Comparison of ENCODE assay signal across 9 mouse cellular contexts in genomic region chr12:118847381-118847780, GRCm38 (mm10). TPM values are rescaled to one million over a fixed set of nuclear protein-coding genes. Genes with fewer than 3 reads are reported as not detected.
A peak's percentile ranks its signal among the peaks of the same experiment; 100 is the strongest.
DNase-seq lines count a peak whose midpoint lies in the region; ATAC-seq and TF ChIP-seq lines count a peak whose summit lies in the region.
"Had no signal": no experiment of that assay in that cellular context is flagged by ENCODE, and none has a peak within 500 bp of the region (broad histone marks: within the 10 kb centered on the region; RNA-seq: fewer than 3 reads in every experiment).

No protein-coding gene starts in this region.

- H3K27me3 ChIP-seq in lung, postnatal 0 days (replicated peaks; ENCODE audit: insufficient read depth, low read length) = peaks cover 75% of the 10 kb centered on the region
- H3K27me3 ChIP-seq in forebrain, embryonic 13.5 days = peaks cover 70% of the 10 kb centered on the region
- peaks cover 91% of the 10 kb centered on the region for H3K27me3 ChIP-seq in liver, embryonic 12.5 days (replicated peaks)
- H3K27me3 ChIP-seq in stomach, embryonic 15.5 days (replicated peaks) = peaks cover 81% of the 10 kb centered on the region

- peaks cover 3% of the 10 kb centered on the region; the same call in 1 of the 2 replicates for H3K4me1 ChIP-seq in lung, postnatal 0 days (ENCODE audit: insufficient read depth, low read depth, low read length)
- H3K4me1 ChIP-seq in forebrain, embryonic 13.5 days = peaks cover 45% of the 10 kb centered on the region
- peaks cover 11% of the 10 kb centered on the region; the same call in 1 of the 2 replicates for H3K4me1 ChIP-seq in liver, embryonic 12.5 days
- H3K4me1 ChIP-seq in stomach, embryonic 15.5 days = peaks cover 29% of the 10 kb centered on the region

- H3K9ac ChIP-seq in lung, postnatal 0 days (replicated peaks; ENCODE audit: low read depth) = no peak overlapping the region
- peak overlapping the region; percentile 82 for H3K9ac ChIP-seq in forebrain, embryonic 13.5 days
- H3K9ac ChIP-seq in liver, embryonic 12.5 days = no peak overlapping the region
- H3K9ac ChIP-seq in stomach, embryonic 15.5 days = no peak overlapping the region

- TF ChIP-seq CTCF in lung, postnatal 0 days (IDR thresholded peaks at IDR 0.05) = no peak

- H3K9me3 ChIP-seq in lung, postnatal 0 days (ENCODE audit: low read length) = no peaks in the 10 kb centered on the region
- no peaks in the 10 kb centered on the region for H3K9me3 ChIP-seq in forebrain, embryonic 13.5 days (replicated peaks)
- no peaks in the 10 kb centered on the region for H3K9me3 ChIP-seq in liver, embryonic 12.5 days (replicated peaks)
- H3K9me3 ChIP-seq in stomach, embryonic 15.5 days = no peaks in the 10 kb centered on the region

- H3K4me2 ChIP-seq in lung, postnatal 0 days (replicated peaks; ENCODE audit: low read depth, low read length) = peak overlapping the region; percentile 90
- H3K4me2 ChIP-seq in forebrain, embryonic 13.5 days = peak overlapping the region; percentile 73
- peak overlapping the region; percentile 68 for H3K4me2 ChIP-seq in liver, embryonic 12.5 days
- H3K4me2 ChIP-seq in stomach, embryonic 15.5 days = peak overlapping the region; percentile 64

- 0% methylated on average over 17 of the region's 17 CpGs for WGBS in lung, postnatal 0 days
- WGBS in forebrain, embryonic 13.5 days = under 1% methylated on average over 17 of the region's 17 CpGs
- 1% methylated on average over 17 of the region's 17 CpGs for WGBS in liver, embryonic 12.5 days (ENCODE audit: insufficient replicate concordance)
- WGBS in stomach, embryonic 15.5 days = 1% methylated on average over 17 of the region's 17 CpGs

- H3K4me3 ChIP-seq in lung, postnatal 0 days (ENCODE audit: low read depth, low read length) = peak overlapping the region; percentile 50
- H3K4me3 ChIP-seq in forebrain, embryonic 13.5 days = peak overlapping the region; percentile 58
- H3K4me3 ChIP-seq in liver, embryonic 12.5 days = peak overlapping the region; percentile 45; the same call in 1 of the 2 replicates
- H3K4me3 ChIP-seq in stomach, embryonic 15.5 days (replicated peaks) = peak overlapping the region; percentile 41

- no peak for ATAC-seq in lung, postnatal 0 days
- ATAC-seq in forebrain, embryonic 13.5 days = no peak
- peak; percentile 11; the same call in 1 of the 2 replicates for ATAC-seq in liver, embryonic 12.5 days
- no peak for ATAC-seq in stomach, embryonic 15.5 days (ENCODE audit: insufficient read depth, low FRiP score, low read depth)

- H3K36me3 ChIP-seq in lung, postnatal 0 days (ENCODE audit: insufficient read depth, low read length) = no peaks in the 10 kb centered on the region
- no peaks in the 10 kb centered on the region for H3K36me3 ChIP-seq in forebrain, embryonic 13.5 days (ENCODE audit: poor library complexity, severe bottlenecking)
- H3K36me3 ChIP-seq in liver, embryonic 12.5 days = no peaks in the 10 kb centered on the region
- H3K36me3 ChIP-seq in stomach, embryonic 15.5 days = no peaks in the 10 kb centered on the region

- H3K27ac ChIP-seq in lung, postnatal 0 days (ENCODE audit: low read length) = no peak overlapping the region
- H3K27ac ChIP-seq in forebrain, embryonic 13.5 days = peak overlapping the region; percentile 87
- H3K27ac ChIP-seq in liver, embryonic 12.5 days = no peak overlapping the region
- no peak overlapping the region for H3K27ac ChIP-seq in stomach, embryonic 15.5 days

- no peak for TF ChIP-seq EP300 in lung, postnatal 0 days (IDR thresholded peaks at IDR 0.05)

- no peak for DNase-seq in lung, postnatal 0 days (ENCODE audit: low spot score)
- DNase-seq in lung, postnatal 36 days = no peak
- DNase-seq in urinary bladder, postnatal 36 days (ENCODE audit: low spot score in 2 of 2) = no peak
- no peak for DNase-seq in spleen, postnatal 14 days (ENCODE audit: low spot score in 2 of 2)
- no peak for DNase-seq in testis, postnatal 14 days (ENCODE audit: low spot score)

RNA-seq across cellular contexts. Expression of gene Sp8, which starts 1.3 kb away (rescaled TPM):
- polyA plus RNA-seq in lung, postnatal 0 days (2015; fragmentation: Nextera tagmentation; extraction: Ambion mirVana) = not detected in 2 replicates
- 16.7 and 17.0 TPM in 2 replicates for polyA plus RNA-seq in forebrain, embryonic 13.5 days (2015; fragmentation: Nextera tagmentation; extraction: Ambion mirVana)
- polyA plus RNA-seq in liver, embryonic 12.5 days (2016; fragmentation: Nextera tagmentation; extraction: Ambion mirVana) = 0.02 TPM in 2 replicates
- not detected in 2 replicates for polyA plus RNA-seq in stomach, embryonic 15.5 days (2015; fragmentation: Nextera tagmentation; extraction: Ambion mirVana)
- polyA plus RNA-seq: gonadal fat pad, adult 2 months had no signal

Comparison
In these comparisons a context has a peak if more than half of its experiments do, and no peak if none do; other contexts are left out.
1. RNA of gene Sp8, which starts 1.3 kb away (polyA plus RNA-seq): 16.7 to 17.0 TPM in forebrain, embryonic 13.5 days; 0.02 TPM in liver, embryonic 12.5 days, not detected in lung, postnatal 0 days and not detected in stomach, embryonic 15.5 days; every median in the first group is over 10 times any median in the second.
2. Peak in every context shown above with its lines, with median percentiles within 50 percentile points of each other: H3K4me2 ChIP-seq and H3K4me3 ChIP-seq.